Mouse (Mus musculus) urinary bladder, adult 2 months (tissue): ENCODE data around the gene Fbxo17. TPM values are rescaled to one million over a fixed set of nuclear protein-coding genes. Genes with fewer than 3 reads are reported as not detected.
A peak's percentile ranks its signal among the peaks of the same experiment; 100 is the strongest.

Experiments used
- DNase-seq: peaks from one replicate; pipeline ENCODE4 v3.0.0; 2022; ENCODE audit warnings: low spot score
- polyA plus RNA-seq: library from polyadenylated mRNA; depleted of rRNA; stranded (reverse); fragments of >200 nt; gene quantifications from 2 replicates; pipeline ENCODE4 v1.2.3, GENCODE M21; 2012

Fbxo17 gene
- polyA plus RNA-seq, 1 experiment: 6.8 TPM

GRCm38 (mm10) chr7:28717726-28718125 lies 1.1 kb downstream of the Fbxo17 start:
- DNase-seq: no peak

- no peak for DNase-seq
Measured at GRCm38 (mm10) chr7:28719159-28719558, 2.6 kb downstream of the Fbxo17 start.

- no peak for DNase-seq
Measured at GRCm38 (mm10) chr7:28719650-28720049, 3.0 kb downstream of the Fbxo17 start.

GRCm38 (mm10) chr7:28720753-28721537 lies 4.3 kb downstream of the Fbxo17 start:
- DNase-seq: no peak

GRCm38 (mm10) chr7:28722079-28722478 lies 5.5 kb downstream of the Fbxo17 start:
- DNase-seq: no peak

- DNase-seq: no peak
Measured at GRCm38 (mm10) chr7:28724613-28725012, 8.0 kb downstream of the Fbxo17 start.

GRCm38 (mm10) chr7:28726600-28726999 lies 10.0 kb downstream of the Fbxo17 start:
- peak; percentile 56 for DNase-seq

- DNase-seq: no peak
Measured at GRCm38 (mm10) chr7:28727649-28728340, 11.2 kb downstream of the Fbxo17 start.

GRCm38 (mm10) chr7:28732341-28733142 lies 15.9 kb downstream of the Fbxo17 start:
- DNase-seq: peak; percentile 41

- DNase-seq: no peak
Measured at GRCm38 (mm10) chr7:28733211-28733610, 16.6 kb downstream of the Fbxo17 start.

GRCm38 (mm10) chr7:28735701-28736100 lies 19.1 kb downstream of the Fbxo17 start:
- no peak for DNase-seq

GRCm38 (mm10) chr7:28739829-28740228 lies 23.2 kb downstream of the Fbxo17 start:
- no peak for DNase-seq

- no peak for DNase-seq
Measured at GRCm38 (mm10) chr7:28740949-28741348, 24.3 kb downstream of the Fbxo17 start.

GRCm38 (mm10) chr7:28741368-28741708 lies 24.7 kb downstream of the Fbxo17 start:
- no peak for DNase-seq

- peak; percentile 97 for DNase-seq
Measured at GRCm38 (mm10) chr7:28741709-28742438, 25.3 kb downstream of the Fbxo17 start, which contains the start of the genes Mrps12 and Sars2. Mrps12 (minus strand) TSS chr7:28741820. Sars2 (plus strand) TSS chr7:28741992.

GRCm38 (mm10) chr7:28749935-28750334 lies 33.3 kb downstream of the Fbxo17 start:
- no peak for DNase-seq

GRCm38 (mm10) chr7:28756079-28756478 lies 39.5 kb downstream of the Fbxo17 start, which contains the start of gene Ccer2:
Ccer2 (plus strand) TSS chr7:28756174.
- no peak for DNase-seq

- no peak for DNase-seq
Measured at GRCm38 (mm10) chr7:28758623-28759022, 42.0 kb downstream of the Fbxo17 start.

GRCm38 (mm10) chr7:28761907-28762306 lies 45.3 kb downstream of the Fbxo17 start:
- DNase-seq: no peak

- DNase-seq: no peak
Measured at GRCm38 (mm10) chr7:28765211-28765610, 48.6 kb downstream of the Fbxo17 start.

- peak; percentile 79 for DNase-seq
Measured at GRCm38 (mm10) chr7:28766173-28766879, 49.7 kb downstream of the Fbxo17 start, which contains the start of gene Sirt2. Sirt2 (plus strand) TSS chr7:28766735.
